Mouse (Mus musculus) ovary, postnatal 10 days (tissue): ENCODE results near the gene Peg10.

ENCODE experiments used
- DNase-seq: peaks from one replicate; pipeline ENCODE4 v3.0.0; 2022; ENCODE audit warnings: low spot score

The Peg10 gene

DNA sequence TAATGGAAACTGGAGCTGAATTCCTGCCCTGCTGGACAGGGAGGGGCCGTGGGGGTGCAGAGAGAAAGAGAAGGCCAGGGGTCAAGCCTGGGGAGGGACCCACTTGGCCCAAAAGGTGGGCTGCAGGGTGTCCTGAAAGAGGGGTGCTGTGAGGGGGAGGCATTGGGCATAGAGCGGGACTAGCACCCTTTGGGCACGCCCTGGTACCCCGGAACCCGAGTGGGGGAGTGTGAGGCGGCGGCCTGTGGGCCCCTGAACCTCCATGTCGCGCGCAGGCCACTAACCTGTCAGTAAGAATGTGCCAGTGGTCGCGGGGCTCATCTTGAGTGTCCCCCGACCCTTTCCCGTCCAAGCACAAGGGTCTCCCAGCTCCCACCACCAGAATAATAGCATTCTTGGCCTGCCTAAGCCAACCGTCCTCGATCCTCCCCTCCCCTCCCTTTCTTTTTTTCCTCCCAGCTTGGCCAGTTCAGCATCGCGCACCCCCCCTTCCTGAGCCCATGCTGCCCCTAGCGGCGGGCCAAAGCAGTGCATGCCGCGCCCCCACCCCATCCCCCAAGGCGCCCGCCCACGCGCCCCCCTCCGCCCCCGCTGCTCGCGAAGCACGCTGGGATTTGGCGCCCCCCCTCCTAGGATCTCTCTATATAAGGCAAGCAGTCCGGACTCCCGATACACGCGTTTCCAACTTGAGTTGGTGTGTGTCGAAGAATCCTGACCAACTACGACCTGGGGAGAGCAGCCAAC is at the start of gene Peg10, which contains the start of gene Sgce:
Peg10 (plus strand) TSS at position 611 of the 744 bp plus-strand sequence.
Sgce (minus strand) TSS at position 512 of the 744 bp plus-strand sequence.
- DNase-seq = peak; percentile 43

DNA sequence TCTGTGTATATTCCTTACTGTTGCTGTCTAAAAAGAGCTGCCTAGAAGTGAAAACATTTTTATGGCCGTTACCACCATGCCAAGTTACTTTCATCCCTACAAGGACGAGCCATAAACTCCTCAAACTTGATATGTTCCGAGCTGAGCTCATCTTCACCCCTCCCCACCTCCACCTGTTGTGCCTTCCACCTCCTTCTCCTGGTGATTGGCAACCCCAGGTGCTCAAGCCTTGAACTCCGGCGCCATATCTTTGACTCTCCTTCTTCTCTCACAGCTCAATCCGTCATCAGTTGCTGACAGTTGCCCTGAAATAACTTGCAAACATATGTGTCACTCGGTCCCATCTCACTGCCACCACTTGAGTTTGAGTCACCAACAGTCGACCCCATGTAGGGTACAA is 45.5 kb upstream of the Peg10 start:
- no peak for DNase-seq

GRCm38 (mm10) chr6:4703908-4704307 is 43.2 kb upstream of the Peg10 start:
- DNase-seq = no peak

DNA sequence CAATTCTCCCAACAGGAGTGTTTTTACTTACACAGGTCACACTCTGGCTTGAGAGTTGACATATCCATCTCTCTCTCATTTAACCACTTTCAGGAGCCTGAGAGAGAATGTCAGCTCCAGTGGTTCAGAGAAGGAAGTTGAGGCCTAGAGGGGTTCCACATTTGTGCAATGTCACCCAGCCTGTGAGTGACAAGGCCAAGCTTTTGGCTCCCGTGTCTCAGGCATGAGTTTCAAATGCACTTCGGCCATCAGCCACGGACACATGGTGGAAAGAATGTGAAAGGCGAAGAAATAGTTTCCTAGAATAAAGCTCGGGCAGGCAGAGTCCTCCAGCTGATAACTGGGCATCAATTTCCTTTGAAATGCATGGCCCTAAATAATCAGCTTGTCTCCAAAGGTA is 40.7 kb upstream of the Peg10 start:
- no peak for DNase-seq

- no peak for DNase-seq
These were observed 38.1 kb upstream of the Peg10 start for GRCm38 (mm10) chr6:4708971-4709370.

- no peak for DNase-seq
These were observed 30.9 kb upstream of the Peg10 start for GRCm38 (mm10) chr6:4716171-4716570.

GRCm38 (mm10) chr6:4717344-4717743 is 29.8 kb upstream of the Peg10 start:
- DNase-seq = no peak

DNA sequence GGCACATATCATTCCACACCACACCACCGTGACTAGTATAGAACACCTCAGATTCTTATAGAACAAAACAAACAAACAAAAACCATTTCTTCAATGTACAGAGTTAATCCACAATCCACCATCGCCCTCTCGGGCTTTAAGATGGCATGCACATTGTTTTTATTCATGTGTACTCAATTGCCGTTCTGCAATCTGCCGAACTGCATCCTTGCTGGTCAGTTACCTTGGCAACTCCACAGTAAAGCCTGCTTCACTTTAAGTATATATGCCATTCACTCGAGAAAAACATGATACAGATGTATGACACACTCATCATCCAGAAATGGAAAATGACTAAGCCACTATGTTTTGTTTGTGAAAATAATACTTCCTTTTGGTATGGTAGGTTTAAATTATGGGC is 25.0 kb upstream of the Peg10 start:
- no peak for DNase-seq

DNA sequence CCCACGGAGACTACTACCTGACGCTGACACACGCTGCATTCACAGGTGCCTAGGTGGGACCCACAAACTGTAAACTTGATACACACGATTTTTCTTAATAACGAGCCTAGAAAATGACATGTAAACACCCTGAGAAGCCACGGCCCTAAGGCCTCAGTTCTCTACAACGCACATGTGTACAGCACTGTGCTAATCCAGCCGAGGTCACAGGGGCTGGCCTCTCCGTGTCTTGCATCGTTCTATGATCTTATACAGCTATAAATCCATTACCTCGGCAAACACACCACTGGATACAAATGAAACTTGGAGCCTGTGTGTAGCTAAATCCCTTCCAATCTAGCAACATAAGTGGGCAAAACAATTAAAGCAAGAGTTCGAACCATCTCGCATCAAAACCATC is 24.4 kb upstream of the Peg10 start:
- no peak for DNase-seq

DNA sequence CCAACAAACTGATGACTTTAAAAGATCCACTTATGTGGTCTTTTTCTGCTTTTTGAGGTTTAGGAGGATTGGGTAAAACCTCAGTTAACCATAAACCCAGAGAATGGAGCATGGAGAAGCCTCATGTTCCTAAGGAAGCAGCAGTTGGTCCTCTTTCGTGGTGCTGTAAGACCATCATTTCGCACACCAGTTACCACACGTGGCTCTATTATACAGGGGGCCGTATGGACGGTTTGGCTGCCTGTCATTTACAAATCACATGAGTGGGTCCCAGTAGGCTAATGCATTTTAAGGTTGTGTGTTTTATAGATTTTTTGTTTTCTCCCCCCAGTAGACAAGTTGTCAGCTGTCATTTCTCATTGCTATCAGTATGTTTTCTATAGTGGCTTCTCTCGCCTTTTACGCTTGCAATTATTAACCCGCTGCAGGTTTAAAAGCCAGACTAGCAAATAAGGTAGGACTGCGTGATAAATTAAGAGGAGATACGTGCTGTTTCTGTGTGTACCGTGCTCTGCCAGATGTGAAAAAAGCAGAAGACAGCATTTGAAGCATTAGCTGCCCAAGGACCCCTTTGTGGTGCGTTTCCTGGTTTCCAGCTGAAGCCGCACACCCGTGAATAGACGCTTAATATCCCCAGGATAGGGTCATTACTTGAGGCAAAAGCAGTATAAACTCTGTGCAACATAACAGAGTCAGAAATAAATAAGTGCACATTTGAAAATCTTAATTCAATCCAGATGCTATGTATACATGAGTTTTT is 22.9 kb upstream of the Peg10 start:
- no peak for DNase-seq

- no peak for DNase-seq
These were observed 18.8 kb upstream of the Peg10 start for GRCm38 (mm10) chr6:4728305-4728704.

DNA sequence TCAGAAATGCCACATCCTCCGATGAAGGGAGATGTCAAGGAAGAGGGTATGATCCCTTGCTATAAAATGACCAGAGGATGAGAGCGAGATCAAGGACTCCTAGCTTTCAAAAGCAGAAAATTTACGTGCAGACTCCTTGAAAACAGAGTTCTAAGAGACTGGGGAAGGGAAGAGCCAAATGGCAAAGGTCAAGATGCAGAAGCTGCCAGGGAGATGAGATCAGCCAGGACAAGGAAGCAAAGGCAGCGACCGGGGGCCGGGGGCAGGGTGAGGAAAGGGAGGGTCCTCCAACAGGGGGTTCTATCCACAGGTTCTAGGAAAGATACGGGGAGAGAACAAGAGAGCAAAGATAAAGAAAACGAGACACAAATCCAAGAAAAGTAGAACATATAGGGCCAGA is 15.4 kb upstream of the Peg10 start:
- no peak for DNase-seq

- no peak for DNase-seq
These were observed 13.9 kb upstream of the Peg10 start for GRCm38 (mm10) chr6:4733208-4733607.

DNA sequence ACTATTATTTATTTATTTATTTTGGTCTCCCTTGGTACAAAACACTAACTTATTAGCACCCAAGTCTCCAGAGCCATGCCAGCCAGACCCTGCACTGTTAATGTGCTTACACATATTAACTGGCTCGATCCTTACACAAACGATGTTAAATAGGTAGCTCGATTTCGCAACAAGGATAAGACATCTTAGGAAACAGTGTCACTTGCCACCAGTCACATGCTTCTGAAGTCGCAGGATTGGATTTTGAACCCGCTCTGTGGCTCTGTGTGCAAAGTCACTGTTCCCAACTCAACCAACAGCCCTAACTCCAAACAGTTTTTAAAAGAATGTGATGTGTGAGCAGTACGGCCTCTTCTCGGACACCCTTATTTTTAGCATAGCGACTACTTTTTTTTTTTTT is 10.7 kb upstream of the Peg10 start:
- no peak for DNase-seq

GRCm38 (mm10) chr6:4738034-4738629 is 9.0 kb upstream of the Peg10 start:
- DNase-seq = no peak

- no peak for DNase-seq
These were observed 8.4 kb upstream of the Peg10 start for GRCm38 (mm10) chr6:4738717-4739116.

GRCm38 (mm10) chr6:4739522-4740355 is 7.4 kb upstream of the Peg10 start:
- DNase-seq = no peak

- no peak for DNase-seq
These were observed 6.6 kb upstream of the Peg10 start for GRCm38 (mm10) chr6:4740511-4740910.

DNA sequence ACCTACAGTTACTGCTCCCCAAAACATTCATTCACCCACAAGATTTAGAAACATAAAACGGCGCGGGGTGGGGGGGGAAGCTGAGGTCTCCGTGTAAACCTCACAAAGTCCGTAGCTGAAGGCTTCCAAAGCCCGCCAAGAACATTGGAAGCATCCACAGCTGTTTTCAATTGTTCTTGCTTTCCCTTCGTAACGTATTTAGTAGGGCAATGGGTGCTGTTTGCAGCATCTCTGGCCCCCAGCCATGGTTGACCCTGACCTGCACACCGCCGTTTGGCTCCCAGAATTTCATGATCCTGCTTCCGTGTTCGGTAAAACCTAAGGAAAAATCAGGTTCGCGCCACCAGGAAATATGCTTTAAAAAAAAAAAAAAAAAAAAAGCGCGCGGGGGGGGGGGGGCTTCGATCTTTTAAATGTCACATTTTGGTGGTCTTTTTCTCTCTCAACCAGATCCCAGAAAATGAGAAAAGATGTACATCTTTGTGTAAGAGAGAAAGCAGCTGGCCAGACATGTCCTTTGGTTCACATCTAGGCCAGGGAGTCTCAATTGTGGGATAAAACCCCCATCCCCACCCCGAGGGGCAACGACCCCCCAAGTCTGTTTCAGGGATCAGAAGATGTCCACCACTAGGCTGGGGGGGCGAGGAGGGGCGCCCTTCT is 940 bp upstream of the Peg10 start:
- no peak for DNase-seq

- no peak for DNase-seq
These were observed 785 bp downstream of the Peg10 start for GRCm38 (mm10) chr6:4747677-4748505.

GRCm38 (mm10) chr6:4748506-4748961 is 1.4 kb downstream of the Peg10 start:
- no peak for DNase-seq
